Mouse (Mus musculus) C2C12 (cell line): Measurements from ENCODE around the gene Rpl14.

ENCODE experiments used
- CEBPB ChIP-seq: IDR thresholded peaks from one replicate; pipeline ENCODE4 v1.6.1; 2011; ENCODE audit warnings: low read depth, mild to moderate bottlenecking, control low read depth, moderate library complexity
- CTCF ChIP-seq: IDR thresholded peaks from one replicate; pipeline ENCODE4 v1.5.1; 2011; ENCODE audit not compliant: control insufficient read depth, insufficient read depth, insufficient read length
- FOSL1 ChIP-seq: IDR thresholded peaks from one replicate; pipeline ENCODE4 v1.8.0; 2011; ENCODE audit warnings: mild to moderate bottlenecking, low read length; ENCODE audit not compliant: poor library complexity, insufficient read depth, severe bottlenecking
- MAX ChIP-seq: IDR thresholded peaks from one replicate; pipeline ENCODE4 v1.6.1; 2011; ENCODE audit warnings: mild to moderate bottlenecking, control low read depth
- MYOD1 ChIP-seq: IDR thresholded peaks from one replicate; pipeline ENCODE4 v1.6.1; 2011; ENCODE audit warnings: low read depth; ENCODE audit not compliant: control insufficient read depth, insufficient read length
- MYOG ChIP-seq: IDR thresholded peaks from one replicate; pipeline ENCODE4 v1.6.1; 2011; ENCODE audit not compliant: control insufficient read depth, insufficient read length; ENCODE audit errors: extremely low read depth
- USF1 ChIP-seq: IDR thresholded peaks from one replicate; pipeline ENCODE4 v1.6.1; 2011; ENCODE audit warnings: low read depth, mild to moderate bottlenecking, control low read depth, moderate library complexity

DNA sequence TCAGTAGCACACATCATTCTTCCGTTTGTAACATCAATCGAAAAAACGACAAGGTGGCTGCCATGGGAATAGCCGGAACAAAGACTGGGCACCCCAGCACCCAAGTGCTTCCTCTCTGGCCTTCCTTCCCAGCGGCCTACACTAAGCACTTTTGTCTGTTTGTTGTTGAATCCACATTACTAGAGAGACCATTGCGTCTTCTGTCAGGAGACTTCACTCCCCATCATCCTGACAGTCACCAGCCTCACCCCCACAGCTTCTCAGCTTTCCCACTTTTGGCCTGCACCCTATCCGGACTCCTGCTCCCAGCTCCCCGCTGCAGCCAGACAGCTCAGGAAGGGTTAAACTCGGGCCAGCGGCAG lies 48.1 kb downstream of the Rpl14 start:
- TF ChIP-seq MAX (no peak), CTCF (no peak), CEBPB (no peak), MYOD1 (no peak), USF1 (no peak), MYOG (no peak), FOSL1 (no peak)
